Mouse (Mus musculus): ENCODE measurements around the gene Arf3.

- TF ChIP-seq POLR2A (IDR thresholded peaks at IDR 0.05; ENCODE audit: extremely low read depth, insufficient read depth, low read length) (peak; percentile 47; the same call in 1 of the 2 replicates), CTCF (IDR thresholded peaks at IDR 0.05; ENCODE audit: low read depth, low read length) (no peak)
These were observed 35.3 kb downstream of the Arf3 start, which contains the start of gene Fkbp11 for GRCm38 (mm10) chr15:98727443-98728321.

Data from liver, adult 2 months (tissue).